Mouse (Mus musculus): ENCODE data around the gene Cdpf1.

Cdpf1 gene

GRCm38 (mm10) chr15:85762761-85763160 lies 48.7 kb downstream of the Cdpf1 start:
- DNase-seq (ENCODE audit: low spot score): no peak

- no peak for DNase-seq (ENCODE audit: low spot score)
These were observed 53.7 kb downstream of the Cdpf1 start for GRCm38 (mm10) chr15:85757768-85758167.
